Mouse (Mus musculus): Measurements from ENCODE around the gene Cav1.

DNA sequence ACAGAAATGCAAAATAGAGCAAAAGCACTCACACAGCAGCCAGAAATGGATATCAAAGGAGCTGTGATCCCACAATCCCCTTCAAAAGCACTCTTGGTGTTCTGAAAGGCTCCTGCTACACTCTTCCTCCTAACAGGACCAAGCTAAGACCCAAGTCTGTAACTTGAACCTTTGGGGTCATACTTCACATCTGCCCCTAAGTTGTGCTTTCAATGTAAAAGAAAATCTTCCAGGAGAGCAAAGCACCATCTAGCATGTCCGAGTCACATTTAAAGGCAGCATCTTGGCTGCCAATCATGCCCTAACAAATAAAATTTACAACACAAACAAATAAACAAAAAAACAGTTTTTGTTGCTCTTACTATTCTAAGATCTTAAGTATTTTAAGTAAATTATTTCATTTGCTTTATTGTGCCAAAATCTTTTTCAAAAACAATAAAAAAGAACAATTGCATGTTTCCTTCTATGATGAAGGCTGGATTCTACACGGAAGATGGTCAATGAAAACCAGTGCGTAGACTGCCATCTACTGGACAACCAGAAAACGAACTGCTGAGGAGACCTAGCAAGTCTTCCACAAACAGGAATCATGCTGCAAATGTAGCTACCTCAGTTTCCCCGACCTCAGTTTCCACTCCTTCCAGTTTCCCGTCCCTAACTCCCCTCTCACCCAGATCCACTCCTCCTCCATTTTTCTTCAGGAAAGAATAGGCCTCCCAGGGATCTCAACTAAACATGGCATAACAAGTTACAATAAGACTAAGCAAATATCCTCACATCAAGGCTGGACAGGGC lies 53.0 kb downstream of the Cav1 start:
- TF ChIP-seq CTCF (IDR thresholded peaks at IDR 0.05) (peak; percentile 87), EP300 (IDR thresholded peaks at IDR 0.05) (no peak)

All from lung, postnatal 0 days (tissue).